Mouse (Mus musculus) limb, embryonic 14.5 days (tissue): ENCODE results near the gene Ndufb2. TPM values are rescaled to one million over a fixed set of nuclear protein-coding genes. Genes with fewer than 3 reads are reported as not detected.

ENCODE experiments used
- ATAC-seq: fragments of 200-750 bp; cut with Nextera tagmentation; 2 replicates; pipeline ENCODE4 v1.8.0; 2017; ENCODE audit warnings: low read depth, moderate number of reproducible peaks, moderate TSS enrichment; ENCODE audit not compliant: low FRiP score
- DNase-seq: peaks from one replicate; pipeline ENCODE4 v3.0.0-alpha.2; 2015; ENCODE audit warnings: low spot score
- H3K27ac ChIP-seq: fragments of 300-500 bp; sonication (generic); replicated peaks from 2 replicates; pipeline ENCODE4 v1.5.1; 2014; ENCODE audit warnings: low read depth, mild to moderate bottlenecking, low read length, moderate library complexity, mixed read lengths
- H3K27me3 ChIP-seq: fragments of 300-500 bp; sonication (generic); 2 replicates; pipeline ENCODE4 v1.6.1; 2014; ENCODE audit warnings: low read length, mixed read lengths; ENCODE audit not compliant: control insufficient read depth, insufficient read depth
- H3K36me3 ChIP-seq: fragments of 300-500 bp; sonication (generic); 2 replicates; pipeline ENCODE4 v1.6.1; 2014; ENCODE audit warnings: mild to moderate bottlenecking, low read length, moderate library complexity, mixed read lengths; ENCODE audit not compliant: control insufficient read depth, insufficient read depth
- H3K4me1 ChIP-seq: fragments of 300-500 bp; sonication (generic); 2 replicates; pipeline ENCODE4 v1.6.1; 2014; ENCODE audit warnings: antibody characterized with exemption, low read length, mixed read lengths; ENCODE audit not compliant: control insufficient read depth, insufficient read depth
- H3K4me2 ChIP-seq: fragments of 300-500 bp; sonication (generic); replicated peaks from 2 replicates; pipeline ENCODE4 v1.6.1; 2014; ENCODE audit warnings: low read depth, mild to moderate bottlenecking, low read length, moderate library complexity; ENCODE audit not compliant: severe bottlenecking
- H3K4me3 ChIP-seq: fragments of 300-500 bp; sonication (generic); replicated peaks from 2 replicates; pipeline ENCODE4 v1.5.1; 2014; ENCODE audit warnings: low read length
- H3K9ac ChIP-seq: fragments of 300-500 bp; sonication (generic); 2 replicates; pipeline ENCODE4 v1.6.1; 2014; ENCODE audit warnings: mild to moderate bottlenecking, low read depth, low read length, moderate library complexity; ENCODE audit not compliant: severe bottlenecking
- H3K9me3 ChIP-seq: fragments of 300-500 bp; sonication (generic); 2 replicates; pipeline ENCODE4 v1.6.1; 2016; ENCODE audit warnings: low read length; ENCODE audit not compliant: control insufficient read depth
- POLR2A ChIP-seq: fragments of 200-500 bp; IDR thresholded peaks from 2 replicates; pipeline ENCODE4 v1.8.0; 2012; ENCODE audit warnings: inconsistent platforms, mild to moderate bottlenecking, moderate library complexity, borderline replicate concordance; ENCODE audit not compliant: insufficient read depth, insufficient read length; ENCODE audit errors: extremely low read depth
- WGBS: fragments of 180-500 bp; shearing (Covaris S2); extraction: QIAGEN DNeasy Blood & Tissue Kit; methylation state at CpG from one replicate; pipeline ENCODE4 v1.1.7; 2014; 5-methylcytosine and 5-hydroxymethylcytosine counted together
- polyA plus RNA-seq, 2 experiments: library from polyadenylated mRNA; depleted of rRNA in 1 of 2; stranded (reverse) in 1 of 2; unstranded in 1 of 2; fragments of >200 nt; fragmentation: Nextera tagmentation in 1 of 2; extraction: Ambion mirVana in 1 of 2; gene quantifications; 2 replicates each; pipeline versions ENCODE4 v1.2.1 to v1.2.3; 2012 to 2014

Gene Ndufb2
- polyA plus RNA-seq, 2 experiments = 148 to 358 TPM

DNA sequence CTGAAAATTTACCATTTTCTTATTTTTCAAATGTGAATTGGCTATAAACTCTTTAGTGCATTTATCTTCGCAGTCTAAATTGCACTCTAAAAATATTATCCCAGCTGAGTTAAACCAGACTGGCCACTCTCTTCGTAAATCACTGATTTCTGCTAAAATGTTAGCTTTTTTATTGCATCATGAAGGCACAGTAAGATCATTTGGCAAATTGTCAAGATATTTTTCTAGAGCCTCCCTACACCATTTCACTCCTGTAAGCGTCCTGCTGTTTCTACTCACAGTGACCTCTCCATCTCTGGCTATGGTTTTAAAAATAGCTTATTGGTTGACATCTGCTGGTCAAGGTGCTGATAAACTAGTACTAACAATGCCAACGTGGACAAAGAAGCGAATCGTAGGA, 13.7 kb downstream of the Ndufb2 start:
- Histone ChIP-seq H3K36me3 (peaks cover 30% of the 10 kb centered on the region), H3K4me2 (no peak overlapping the region), H3K27me3 (no peaks in the 10 kb centered on the region), H3K9me3 (no peaks in the 10 kb centered on the region), H3K27ac (no peak overlapping the region), H3K9ac (no peak overlapping the region), H3K4me3 (no peak overlapping the region), H3K4me1 (no peaks in the 10 kb centered on the region)
- DNase-seq = no peak
- no peak for TF ChIP-seq POLR2A
- WGBS = 79% methylated on average over 6 of the region's 6 CpGs
- ATAC-seq = no peak

DNA sequence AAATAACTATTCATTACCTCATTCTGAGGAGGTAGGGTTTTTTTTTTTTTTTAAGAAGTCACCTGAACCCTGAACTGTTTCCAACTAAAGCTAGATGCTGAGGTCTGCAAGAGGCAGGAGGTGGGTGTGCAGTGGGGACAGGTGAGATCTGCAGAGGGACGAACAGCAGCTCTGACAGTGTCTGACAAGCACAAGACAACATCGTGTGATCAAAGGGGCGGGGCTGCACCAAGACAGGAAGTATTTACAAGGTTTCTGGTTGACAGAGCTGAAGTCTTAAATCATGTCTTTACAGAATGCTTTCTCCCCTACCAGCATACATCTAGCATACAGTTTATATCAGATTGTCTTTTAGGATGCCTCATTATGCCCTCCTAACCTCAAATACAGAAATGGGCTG, 14.5 kb downstream of the Ndufb2 start:
- no peak overlapping the region for H3K4me3 ChIP-seq
- H3K4me1 ChIP-seq = no peaks in the 10 kb centered on the region
- WGBS = 61% methylated on average over 3 of the region's 3 CpGs
- ATAC-seq (no peak), DNase-seq (no peak)
- no peak overlapping the region for H3K9ac ChIP-seq
- H3K9me3 ChIP-seq = no peaks in the 10 kb centered on the region
- H3K36me3 ChIP-seq = peaks cover 29% of the 10 kb centered on the region
- no peak overlapping the region for H3K27ac ChIP-seq
- no peaks in the 10 kb centered on the region for H3K27me3 ChIP-seq
- no peak overlapping the region for H3K4me2 ChIP-seq
- TF ChIP-seq POLR2A = no peak

DNA sequence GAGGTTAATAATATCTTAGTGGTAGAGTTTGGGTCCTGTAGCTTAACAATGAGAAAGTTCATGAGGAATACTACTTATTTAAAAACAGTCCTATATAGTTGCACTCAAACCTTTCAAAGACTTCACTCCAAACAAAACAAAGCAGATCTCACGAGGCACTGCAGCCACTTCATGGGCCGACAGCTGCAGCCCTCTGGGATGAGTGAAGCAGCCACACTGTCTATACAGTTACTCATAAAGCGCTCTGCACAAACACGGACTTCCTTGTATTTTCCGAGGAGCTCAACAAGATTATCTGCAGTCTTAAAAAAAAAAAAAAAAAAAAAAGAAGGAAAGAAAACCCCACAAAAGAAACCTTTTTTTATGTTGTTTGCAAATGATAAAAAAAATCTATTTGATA, 15.0 kb downstream of the Ndufb2 start:
- ATAC-seq (no peak; the same call in 1 of the 2 replicates), DNase-seq (no peak)
- WGBS = 76% methylated on average over 5 of the region's 5 CpGs
- Histone ChIP-seq H3K4me3 (no peak overlapping the region), H3K9me3 (no peaks in the 10 kb centered on the region), H3K9ac (no peak overlapping the region), H3K4me2 (no peak overlapping the region), H3K36me3 (peaks cover 27% of the 10 kb centered on the region), H3K27ac (no peak overlapping the region), H3K4me1 (no peaks in the 10 kb centered on the region), H3K27me3 (no peaks in the 10 kb centered on the region)
- TF ChIP-seq POLR2A = no peak

DNA sequence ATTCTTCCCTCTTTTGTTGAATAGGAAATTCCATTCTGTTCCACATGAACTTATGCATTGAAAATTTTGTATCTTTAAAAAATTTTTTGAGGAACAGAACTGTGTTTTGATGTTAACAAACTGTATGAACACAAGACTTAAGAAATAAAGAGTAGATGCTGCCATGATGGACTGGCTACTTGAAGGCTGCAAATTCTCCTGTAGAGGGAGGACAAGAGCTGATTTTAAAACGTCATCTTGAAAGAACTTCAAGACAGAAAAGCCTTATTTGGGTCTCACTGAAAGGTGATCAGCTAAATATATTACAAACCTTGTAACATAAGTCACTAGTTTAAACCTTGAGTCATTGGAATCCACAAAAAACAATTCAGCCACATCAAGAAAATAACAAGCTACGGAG, 17.8 kb downstream of the Ndufb2 start:
- ATAC-seq = no peak

DNA sequence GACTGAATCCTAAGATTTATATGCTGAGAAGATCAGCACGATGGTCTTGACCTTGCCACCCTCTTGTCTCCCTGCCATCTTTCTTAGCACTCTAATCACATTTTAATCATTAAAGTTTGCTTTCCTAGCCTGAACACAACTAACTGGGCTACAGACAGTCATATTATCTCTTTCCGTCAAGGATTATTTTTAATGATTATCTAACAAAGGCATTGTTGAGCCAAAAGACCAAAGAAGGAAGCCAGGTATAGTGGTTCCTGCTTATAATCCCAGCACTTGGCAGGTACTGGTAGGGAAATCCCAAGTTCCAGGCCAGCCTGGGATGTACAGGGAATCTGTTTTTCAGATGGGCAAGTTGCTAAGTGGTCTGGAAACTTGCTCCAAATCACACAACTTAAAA, 18.9 kb downstream of the Ndufb2 start:
- no peak overlapping the region for H3K4me2 ChIP-seq
- 93% methylated on average over 2 of the region's 2 CpGs for WGBS
- no peak for TF ChIP-seq POLR2A

More for the DNA sequence above, 17.8 kb downstream of the Ndufb2 start:
- Histone ChIP-seq H3K36me3 (peaks cover 31% of the 10 kb centered on the region), H3K27me3 (no peaks in the 10 kb centered on the region), H3K9me3 (no peaks in the 10 kb centered on the region), H3K9ac (no peak overlapping the region), H3K27ac (no peak overlapping the region), H3K4me1 (no peaks in the 10 kb centered on the region), H3K4me2 (no peak overlapping the region), H3K4me3 (no peak overlapping the region)
- WGBS = 68% methylated on average over 2 of the region's 2 CpGs
- DNase-seq = no peak
- TF ChIP-seq POLR2A = no peak

More for the DNA sequence above, 18.9 kb downstream of the Ndufb2 start:
- H3K27me3 ChIP-seq = no peaks in the 10 kb centered on the region
- ATAC-seq (no peak), DNase-seq (no peak)
- H3K4me1 ChIP-seq = no peaks in the 10 kb centered on the region
- no peak overlapping the region for H3K27ac ChIP-seq
- H3K9me3 ChIP-seq = no peaks in the 10 kb centered on the region
- no peak overlapping the region for H3K4me3 ChIP-seq
- peaks cover 39% of the 10 kb centered on the region for H3K36me3 ChIP-seq
- no peak overlapping the region for H3K9ac ChIP-seq

Other genes with a start within 250 kb of the Ndufb2 start
- 42.8 and 43.9 TPM in 2 replicates for gene Slc37a3, start 214.9 kb upstream of the Ndufb2 start, polyA plus RNA-seq (2012; rRNA removed)
- gene Slc37a3, start 214.9 kb upstream of the Ndufb2 start, polyA plus RNA-seq (2014; fragmentation: Nextera tagmentation; extraction: Ambion mirVana) = 62.6 and 71.2 TPM in 2 replicates
- 0.33 and 0.52 TPM in 2 replicates for gene Rab19, start 211.4 kb upstream of the Ndufb2 start, polyA plus RNA-seq (2012; rRNA removed)
- 0.75 and 1.3 TPM in 2 replicates for gene Rab19, start 211.4 kb upstream of the Ndufb2 start, polyA plus RNA-seq (2014; fragmentation: Nextera tagmentation; extraction: Ambion mirVana)
- 30.9 and 31.2 TPM in 2 replicates for gene Mkrn1, start 172.1 kb upstream of the Ndufb2 start, polyA plus RNA-seq (2012; rRNA removed)
- gene Mkrn1, start 172.1 kb upstream of the Ndufb2 start, polyA plus RNA-seq (2014; fragmentation: Nextera tagmentation; extraction: Ambion mirVana) = 61.8 and 66.6 TPM in 2 replicates
- gene Dennd2a, start 34.7 kb upstream of the Ndufb2 start, polyA plus RNA-seq (2012; rRNA removed) = 52.2 and 60.1 TPM in 2 replicates
- 28.3 and 31.6 TPM in 2 replicates for gene Dennd2a, start 34.7 kb upstream of the Ndufb2 start, polyA plus RNA-seq (2014; fragmentation: Nextera tagmentation; extraction: Ambion mirVana)
- 17.0 and 19.3 TPM in 2 replicates for gene Adck2, start 18.7 kb upstream of the Ndufb2 start, polyA plus RNA-seq (2012; rRNA removed)
- 38.4 and 41.1 TPM in 2 replicates for gene Adck2, start 18.7 kb upstream of the Ndufb2 start, polyA plus RNA-seq (2014; fragmentation: Nextera tagmentation; extraction: Ambion mirVana)
- gene Gm42420, start 6.8 kb upstream of the Ndufb2 start, polyA plus RNA-seq (2012; rRNA removed) = 0.59 and 1.2 TPM in 2 replicates
- 1.2 and 1.7 TPM in 2 replicates for gene Gm42420, start 6.8 kb upstream of the Ndufb2 start, polyA plus RNA-seq (2014; fragmentation: Nextera tagmentation; extraction: Ambion mirVana)
- 14.2 and 15.8 TPM in 2 replicates for gene Braf, start 132.9 kb downstream of the Ndufb2 start, polyA plus RNA-seq (2012; rRNA removed)
- gene Braf, start 132.9 kb downstream of the Ndufb2 start, polyA plus RNA-seq (2014; fragmentation: Nextera tagmentation; extraction: Ambion mirVana) = 15.2 and 17.3 TPM in 2 replicates
- gene Mrps33, start 218.4 kb downstream of the Ndufb2 start, polyA plus RNA-seq (2012; rRNA removed) = 198 and 225 TPM in 2 replicates
- 179 and 180 TPM in 2 replicates for gene Mrps33, start 218.4 kb downstream of the Ndufb2 start, polyA plus RNA-seq (2014; fragmentation: Nextera tagmentation; extraction: Ambion mirVana)